Mouse (Mus musculus) urinary bladder, postnatal 36 days (tissue): ENCODE measurements around the gene Tmem178.

Source experiments
- DNase-seq, 2 experiments: peaks; one replicate each; pipeline ENCODE4 v3.0.0; 2022; ENCODE audit warnings: low spot score in 2 of 2, mixed read lengths in 1 of 2

Gene Tmem178

DNA sequence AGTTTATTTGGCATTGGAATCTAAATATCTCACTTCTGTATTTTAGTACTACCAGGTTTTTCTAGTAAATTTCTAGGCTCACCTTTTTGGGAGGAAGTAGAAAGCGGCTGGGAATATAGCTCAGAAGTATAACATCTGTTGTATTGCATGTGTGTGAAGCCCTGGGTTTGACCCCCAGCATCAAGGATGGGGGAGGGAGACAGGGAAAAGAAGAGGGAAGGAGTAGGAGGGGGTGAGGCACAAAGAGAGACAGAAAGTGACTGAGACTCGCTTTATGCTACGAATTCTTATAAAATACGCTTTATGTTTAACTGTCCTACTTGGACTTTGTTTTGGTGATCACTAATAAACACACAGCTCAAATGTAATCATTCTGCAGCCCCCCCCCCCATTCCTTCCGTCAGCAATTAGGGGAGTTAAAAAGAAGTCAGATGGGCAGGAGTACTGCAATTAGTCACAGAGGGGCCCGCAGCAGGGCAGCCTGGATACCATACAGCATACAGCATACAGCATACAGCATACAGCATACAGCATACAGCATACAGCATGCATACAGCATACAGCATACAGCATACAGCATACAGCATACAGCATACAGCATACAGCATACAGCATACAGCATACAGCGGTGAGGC is 103.6 kb downstream of the Tmem178 start:
- DNase-seq, result no peak
